In the genomic region with DNA sequence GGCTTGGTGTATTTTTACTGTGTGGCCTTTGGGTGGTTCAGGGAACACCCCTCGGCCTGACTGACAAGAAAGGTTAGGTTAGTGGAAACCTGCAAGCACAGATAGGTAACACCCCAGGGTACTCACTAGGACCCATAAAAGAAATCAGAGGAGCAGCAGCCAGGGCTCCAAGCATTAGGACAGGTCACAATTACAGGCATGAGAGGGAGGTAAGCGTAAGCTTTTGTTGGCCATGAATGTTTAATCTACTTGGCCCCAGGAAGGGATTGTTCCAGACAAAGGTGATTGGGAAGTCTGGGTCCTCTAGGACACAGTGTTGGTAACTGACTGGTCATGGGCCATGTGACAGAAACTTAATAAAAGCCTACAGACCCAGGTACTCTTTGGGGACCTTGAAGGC, we compare ENCODE assay signal across 8 mouse cellular contexts.
DNase-seq lines count a peak whose midpoint lies in the region; ATAC-seq lines count a peak whose summit lies in the region.

No protein-coding gene starts in this region.

- DNase-seq in kidney, adult 9 months: peak; percentile 31
- no peak for DNase-seq in kidney, postnatal 14 days
- DNase-seq in midbrain, embryonic 14.5 days: no peak
- no peak for DNase-seq in c-Kit-positive CD71-positive TER-119-positive erythroid progenitor cells, embryonic 14.5 days (ENCODE audit: low spot score)
- DNase-seq in lung, adult 18-20 months: no peak
- DNase-seq in right cerebral cortex, postnatal 25 days: no peak

- H3K9me3 ChIP-seq in embryonic facial prominence, embryonic 12.5 days: no peaks in the 10 kb centered on the region
- H3K9me3 ChIP-seq in forebrain, embryonic 15.5 days: no peaks in the 10 kb centered on the region
- H3K9me3 ChIP-seq in midbrain, embryonic 14.5 days (ENCODE audit: control insufficient read depth, low read length): no peaks in the 10 kb centered on the region

- no peak overlapping the region for H3K4me2 ChIP-seq in embryonic facial prominence, embryonic 12.5 days (replicated peaks)
- peak overlapping the region; percentile 98; the same call in 1 of the 2 replicates for H3K4me2 ChIP-seq in forebrain, embryonic 15.5 days (replicated peaks)
- H3K4me2 ChIP-seq in midbrain, embryonic 14.5 days (ENCODE audit: low read length): 0 out of 2 replicates have a peak overlapping the region, but pooled peaks have one; percentile 87

- H3K36me3 ChIP-seq in embryonic facial prominence, embryonic 12.5 days: no peaks in the 10 kb centered on the region
- no peaks in the 10 kb centered on the region for H3K36me3 ChIP-seq in forebrain, embryonic 15.5 days
- H3K36me3 ChIP-seq in midbrain, embryonic 14.5 days (ENCODE audit: control insufficient read depth, insufficient read depth, low read length): no peaks in the 10 kb centered on the region

- H3K27me3 ChIP-seq in embryonic facial prominence, embryonic 12.5 days: peaks cover 10% of the 10 kb centered on the region; the same call in 1 of the 2 replicates
- no peaks in the 10 kb centered on the region for H3K27me3 ChIP-seq in forebrain, embryonic 15.5 days
- peaks cover 14% of the 10 kb centered on the region; the same call in 1 of the 2 replicates for H3K27me3 ChIP-seq in midbrain, embryonic 14.5 days (ENCODE audit: control insufficient read depth, insufficient read depth, low read length)

- peak overlapping the region; percentile 87 for H3K27ac ChIP-seq in embryonic facial prominence, embryonic 12.5 days
- H3K27ac ChIP-seq in forebrain, embryonic 15.5 days (replicated peaks): no peak overlapping the region
- no peak overlapping the region for H3K27ac ChIP-seq in midbrain, embryonic 14.5 days (replicated peaks; ENCODE audit: low read depth, low read length)

- H3K4me3 ChIP-seq in embryonic facial prominence, embryonic 12.5 days: no peak overlapping the region
- no peak overlapping the region for H3K4me3 ChIP-seq in forebrain, embryonic 15.5 days
- H3K4me3 ChIP-seq in midbrain, embryonic 14.5 days (replicated peaks; ENCODE audit: low read depth, low read length): no peak overlapping the region

- no peak overlapping the region for H3K9ac ChIP-seq in embryonic facial prominence, embryonic 12.5 days
- H3K9ac ChIP-seq in forebrain, embryonic 15.5 days (replicated peaks): no peak overlapping the region
- no peak overlapping the region for H3K9ac ChIP-seq in midbrain, embryonic 14.5 days (replicated peaks; ENCODE audit: low read length)

- no peak for ATAC-seq in embryonic facial prominence, embryonic 12.5 days (ENCODE audit: insufficient number of reproducible peaks, insufficient read depth, low FRiP score, low TSS enrichment)
- ATAC-seq in forebrain, embryonic 15.5 days (replicated peaks): no peak
- no peak for ATAC-seq in midbrain, embryonic 14.5 days (ENCODE audit: low FRiP score, low TSS enrichment)

- WGBS in embryonic facial prominence, embryonic 12.5 days: 67% methylated on average over 2 of the region's 2 CpGs
- 76% methylated on average over 2 of the region's 2 CpGs for WGBS in forebrain, embryonic 15.5 days
- WGBS in midbrain, embryonic 14.5 days: 62% methylated on average over 2 of the region's 2 CpGs

- H3K4me1 ChIP-seq in embryonic facial prominence, embryonic 12.5 days: peaks cover 27% of the 10 kb centered on the region
- peaks cover 28% of the 10 kb centered on the region for H3K4me1 ChIP-seq in forebrain, embryonic 15.5 days
- peaks cover 8% of the 10 kb centered on the region; the same call in 1 of the 2 replicates for H3K4me1 ChIP-seq in midbrain, embryonic 14.5 days (ENCODE audit: control insufficient read depth, insufficient read depth, low read length)
